In the genomic region with DNA sequence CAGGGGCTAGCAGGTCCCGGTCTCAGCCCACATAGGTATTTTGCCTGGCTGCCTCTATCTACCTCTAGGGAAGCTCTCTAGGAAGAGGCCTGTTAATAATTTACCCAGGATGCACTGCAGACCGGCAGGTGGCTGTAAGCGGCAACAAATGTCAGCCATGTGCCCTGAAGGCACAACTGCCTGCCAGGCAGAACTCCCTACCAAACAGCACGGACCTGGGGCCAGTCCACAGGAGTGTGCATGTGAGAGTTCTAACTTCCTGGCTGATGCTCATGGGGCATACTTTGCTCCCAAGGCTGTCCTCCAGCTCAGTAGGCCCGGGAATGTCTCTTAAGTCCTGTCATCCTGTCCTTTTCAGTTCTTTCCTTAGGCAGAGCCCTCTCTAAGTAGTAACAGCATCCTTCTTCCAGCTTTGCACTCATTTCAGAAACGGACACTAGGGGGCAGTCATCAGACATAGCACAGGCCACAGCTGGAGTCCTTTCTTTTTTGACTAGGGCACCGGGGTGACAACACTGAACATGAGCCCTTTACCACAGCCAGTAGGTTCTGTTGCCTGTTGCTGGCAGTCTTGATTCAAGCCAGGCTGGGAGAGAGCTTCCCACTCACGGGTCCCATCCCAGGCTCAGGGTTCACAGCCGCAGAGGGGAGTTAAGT, we compare ENCODE assay signal across 9 mouse cellular contexts.
A peak's percentile ranks its signal among the peaks of the same experiment; 100 is the strongest.
DNase-seq lines count a peak whose midpoint lies in the region; ATAC-seq and TF ChIP-seq lines count a peak whose summit lies in the region.
"Had no signal": no experiment of that assay in that cellular context is flagged by ENCODE, and none has a peak within 500 bp of the region (broad histone marks: within the 10 kb centered on the region; RNA-seq: fewer than 3 reads in every experiment).

No protein-coding gene starts in this region.

- no peaks in the 10 kb centered on the region for H3K36me3 ChIP-seq in E14TG2a.4 (ENCODE audit: insufficient read depth, low read length)
- no peaks in the 10 kb centered on the region for H3K36me3 ChIP-seq in forebrain, embryonic 11.5 days (ENCODE audit: control insufficient read depth, insufficient read depth, low read length)
- H3K36me3 ChIP-seq: limb, embryonic 15.5 days had no signal

- no peaks in the 10 kb centered on the region for H3K27me3 ChIP-seq in E14TG2a.4 (ENCODE audit: insufficient read depth, low read length)
- no peaks in the 10 kb centered on the region for H3K27me3 ChIP-seq in forebrain, embryonic 11.5 days (ENCODE audit: control insufficient read depth, insufficient read depth, low read length)
- H3K27me3 ChIP-seq: limb, embryonic 15.5 days had no signal

- DNase-seq in brain, embryonic 18.5 days (ENCODE audit: low read depth, low spot score): peak; percentile 75
- DNase-seq in forebrain, embryonic 11.5 days (ENCODE audit: low spot score): peak; percentile 83
- DNase-seq in heart, postnatal 25 days (ENCODE audit: low spot score): peak; percentile 29
- DNase-seq in large intestine, adult 2 months (ENCODE audit: low read depth, low spot score): peak; percentile 73
- DNase-seq in lung, adult 2 months: peak; percentile 64
- peak; percentile 35 for DNase-seq in ovary, postnatal 10 days (ENCODE audit: low spot score)
- peak; percentile 92 for DNase-seq in thymus, postnatal 0 days (ENCODE audit: low spot score)

- H3K4me2 ChIP-seq in forebrain, embryonic 11.5 days (ENCODE audit: low read depth, low read length, severe bottlenecking): no peak overlapping the region
- H3K4me2 ChIP-seq: limb, embryonic 15.5 days had no signal

- no peak overlapping the region for H3K4me3 ChIP-seq in E14TG2a.4 (replicated peaks; ENCODE audit: low read length)
- H3K4me3 ChIP-seq in forebrain, embryonic 11.5 days (ENCODE audit: low read depth, low read length): no peak overlapping the region
- H3K4me3 ChIP-seq in lung, adult 2 months (replicated peaks; ENCODE audit: extremely low read depth, low read depth, low read length): no peak overlapping the region
- H3K4me3 ChIP-seq: limb, embryonic 15.5 days had no signal

- 44% methylated on average over 9 of the region's 9 CpGs for WGBS in forebrain, embryonic 11.5 days
- 24% methylated on average over 9 of the region's 9 CpGs for WGBS in large intestine, adult 2 months
- WGBS in lung, adult 2 months: 31% methylated on average over 9 of the region's 9 CpGs

- intact Hi-C loops in heart, postnatal 25 days (cut with DNase I): loop anchor here (1.0 to 10.0 kb wide), 5 partner anchors 55 to 383 kb away; no protein-coding TSS in a partner anchor

- peak; percentile 79 for TF ChIP-seq CTCF in E14TG2a.4 (conservative IDR thresholded peaks at IDR 0.05; ENCODE audit: low read length)
- peak; percentile 68 for TF ChIP-seq CTCF in lung, adult 2 months (IDR thresholded peaks at IDR 0.05; ENCODE audit: insufficient read depth, low read length)

- TF ChIP-seq POLR2A in lung, adult 2 months (IDR thresholded peaks at IDR 0.05; ENCODE audit: borderline replicate concordance, extremely low read depth, low read depth, low read length): no peak

- peak; percentile 24; the same call in 1 of the 2 replicates for ATAC-seq in forebrain, embryonic 11.5 days (replicated peaks; ENCODE audit: low FRiP score)

- H3K9me3 ChIP-seq in E14TG2a.4 (ENCODE audit: low read length): no peaks in the 10 kb centered on the region
- H3K9me3 ChIP-seq in forebrain, embryonic 11.5 days (ENCODE audit: control insufficient read depth, low read length): no peaks in the 10 kb centered on the region
- H3K9me3 ChIP-seq: limb, embryonic 15.5 days had no signal

- no peak overlapping the region for H3K9ac ChIP-seq in forebrain, embryonic 11.5 days (ENCODE audit: low read length)
- H3K9ac ChIP-seq: limb, embryonic 15.5 days had no signal

- no peaks in the 10 kb centered on the region for H3K4me1 ChIP-seq in E14TG2a.4 (replicated peaks; ENCODE audit: low read depth, low read length)
- no peaks in the 10 kb centered on the region for H3K4me1 ChIP-seq in forebrain, embryonic 11.5 days (replicated peaks; ENCODE audit: control insufficient read depth, insufficient read depth, low read length)
- 0 out of 2 replicates have a peak, but pooled peaks cover 2% of the 10 kb centered on the region for H3K4me1 ChIP-seq in lung, adult 2 months (ENCODE audit: control insufficient read depth, insufficient read depth, low read length)
- H3K4me1 ChIP-seq: limb, embryonic 15.5 days had no signal

- H3K27ac ChIP-seq in forebrain, embryonic 11.5 days (ENCODE audit: low read depth, low read length): no peak overlapping the region
- H3K27ac ChIP-seq: limb, embryonic 15.5 days had no signal

Comparison
In these comparisons a context has a peak if more than half of its experiments do, and no peak if none do; other contexts are left out.
1. DNase-seq: peak in every context shown above with its lines; median percentile 92 in thymus, postnatal 0 days; 83 in forebrain, embryonic 11.5 days; 75 in brain, embryonic 18.5 days; 73 in large intestine, adult 2 months; 64 in lung, adult 2 months; 35 in ovary, postnatal 10 days; 29 in heart, postnatal 25 days.